Mouse (Mus musculus) midbrain, embryonic 11.5 days (tissue): ENCODE data around the gene Lsg1. TPM values are rescaled to one million over a fixed set of nuclear protein-coding genes. Genes with fewer than 3 reads are reported as not detected.
A peak's percentile ranks its signal among the peaks of the same experiment; 100 is the strongest.

Experiments used
- ATAC-seq: fragments of 200-750 bp; cut with Nextera tagmentation; 2 replicates; pipeline ENCODE4 v1.8.0; 2017; ENCODE audit warnings: moderate TSS enrichment, moderate library complexity; ENCODE audit not compliant: low FRiP score
- DNase-seq: peaks from one replicate; pipeline ENCODE4 v3.0.0; 2015; ENCODE audit warnings: low spot score; ENCODE audit errors: missing footprints
- H3K27ac ChIP-seq: fragments of 300-500 bp; sonication (generic); 2 replicates; pipeline ENCODE4 v1.5.1; 2014; ENCODE audit warnings: low read depth, low read length
- H3K27me3 ChIP-seq: fragments of 300-500 bp; sonication (generic); 2 replicates; pipeline ENCODE4 v1.6.1; 2014; ENCODE audit warnings: mild to moderate bottlenecking, low read length, moderate library complexity, mixed read lengths; ENCODE audit not compliant: control insufficient read depth, insufficient read depth
- H3K36me3 ChIP-seq: fragments of 300-500 bp; sonication (generic); 2 replicates; pipeline ENCODE4 v1.6.1; 2014; ENCODE audit warnings: mild to moderate bottlenecking, low read length, moderate library complexity, mixed read lengths; ENCODE audit not compliant: control insufficient read depth, insufficient read depth
- H3K4me1 ChIP-seq: fragments of 300-500 bp; sonication (generic); 2 replicates; pipeline ENCODE4 v1.6.1; 2014; ENCODE audit warnings: low read length; ENCODE audit not compliant: control insufficient read depth, insufficient read depth
- H3K4me2 ChIP-seq: fragments of 300-500 bp; sonication (generic); 2 replicates; pipeline ENCODE4 v1.6.1; 2014; ENCODE audit warnings: mild to moderate bottlenecking, moderate library complexity
- H3K4me3 ChIP-seq: fragments of 300-500 bp; sonication (generic); 2 replicates; pipeline ENCODE4 v1.5.1; 2014; ENCODE audit warnings: low read depth, low read length
- H3K9ac ChIP-seq: fragments of 300-500 bp; sonication (generic); 2 replicates; pipeline ENCODE4 v1.6.1; 2014; ENCODE audit warnings: low read length
- H3K9me3 ChIP-seq: fragments of 300-500 bp; sonication (generic); 2 replicates; pipeline ENCODE4 v1.6.1; 2016; ENCODE audit warnings: low read length; ENCODE audit not compliant: control insufficient read depth
- WGBS: fragments of 180-500 bp; shearing (Covaris S2); extraction: QIAGEN DNeasy Blood & Tissue Kit; methylation state at CpG from one replicate; pipeline ENCODE4 v1.1.7; 2014; 5-methylcytosine and 5-hydroxymethylcytosine counted together
- polyA plus RNA-seq: library from polyadenylated mRNA; unstranded; fragments of >200 nt; fragmentation: Nextera tagmentation; extraction: Ambion mirVana; gene quantifications from 2 replicates; pipeline ENCODE4 v1.2.1, GENCODE M21; 2014

The Lsg1 gene
- polyA plus RNA-seq, 1 experiment from 2014 or later = 89.3 TPM

DNA sequence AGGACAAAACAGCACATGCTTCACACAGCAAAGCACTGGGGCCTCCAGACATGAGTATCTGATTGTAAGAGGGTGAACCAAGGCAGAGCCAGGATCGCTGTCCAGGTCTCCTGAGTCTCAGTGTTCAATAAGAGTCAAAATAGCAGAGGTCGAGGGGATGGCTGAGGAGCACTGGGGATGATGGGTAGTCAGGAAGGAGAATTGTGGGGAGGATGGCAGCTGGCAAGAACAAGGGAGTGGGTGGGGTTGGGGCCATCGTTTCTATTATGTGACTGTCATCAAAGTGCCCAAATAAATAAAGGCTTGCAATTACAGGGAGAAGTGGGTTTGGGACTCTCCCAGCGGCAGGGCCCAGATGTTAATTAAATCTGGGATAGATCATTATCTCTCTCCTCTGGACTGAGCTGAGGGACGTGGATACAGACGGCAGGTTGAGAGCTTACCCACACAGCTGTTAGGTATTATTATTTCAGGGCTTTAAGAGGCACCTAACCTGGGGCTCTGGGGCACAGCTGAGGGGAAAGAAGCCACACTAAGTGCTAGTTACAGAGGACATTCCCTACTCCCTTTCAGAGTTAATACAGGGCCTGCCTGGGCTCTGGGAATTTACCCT is 27.4 kb upstream of the Lsg1 start:
- 27% methylated on average over 6 of the region's 6 CpGs for WGBS
- Histone ChIP-seq H3K9ac (no peak overlapping the region), H3K4me2 (no peak overlapping the region), H3K27me3 (no peaks in the 10 kb centered on the region), H3K4me3 (no peak overlapping the region), H3K27ac (no peak overlapping the region), H3K9me3 (no peaks in the 10 kb centered on the region), H3K4me1 (peaks cover 5% of the 10 kb centered on the region), H3K36me3 (no peaks in the 10 kb centered on the region)
- no peak for DNase-seq
- peak; percentile 38; the same call in 1 of the 2 replicates for ATAC-seq

DNA sequence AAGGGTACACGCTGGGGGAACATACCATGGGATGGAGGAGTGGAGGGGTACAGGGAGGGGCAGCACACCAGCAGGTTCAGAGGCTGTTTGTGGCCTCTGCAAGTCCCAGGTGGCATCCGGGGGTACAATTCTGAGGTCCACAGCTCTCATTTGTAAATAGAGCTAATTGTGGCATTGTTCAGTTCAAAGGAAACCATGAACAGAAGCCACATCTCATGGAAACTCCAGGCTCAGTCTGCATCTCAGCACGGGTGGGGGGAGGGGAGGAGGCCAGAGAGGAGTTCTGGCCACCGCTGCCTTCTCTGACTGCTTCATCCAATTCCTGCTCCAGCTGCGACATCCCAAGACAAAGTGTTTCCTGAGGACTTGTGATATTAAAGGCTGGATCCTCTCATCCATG is 26.7 kb upstream of the Lsg1 start:
- no peak overlapping the region for H3K4me3 ChIP-seq
- ATAC-seq (no peak), DNase-seq (no peak)
- H3K27ac ChIP-seq = no peak overlapping the region
- 31% methylated on average over 5 of the region's 5 CpGs for WGBS
- H3K9ac ChIP-seq = no peak overlapping the region
- H3K36me3 ChIP-seq = no peaks in the 10 kb centered on the region
- no peaks in the 10 kb centered on the region for H3K27me3 ChIP-seq
- peaks cover 5% of the 10 kb centered on the region for H3K4me1 ChIP-seq
- no peak overlapping the region for H3K4me2 ChIP-seq
- H3K9me3 ChIP-seq = no peaks in the 10 kb centered on the region

DNA sequence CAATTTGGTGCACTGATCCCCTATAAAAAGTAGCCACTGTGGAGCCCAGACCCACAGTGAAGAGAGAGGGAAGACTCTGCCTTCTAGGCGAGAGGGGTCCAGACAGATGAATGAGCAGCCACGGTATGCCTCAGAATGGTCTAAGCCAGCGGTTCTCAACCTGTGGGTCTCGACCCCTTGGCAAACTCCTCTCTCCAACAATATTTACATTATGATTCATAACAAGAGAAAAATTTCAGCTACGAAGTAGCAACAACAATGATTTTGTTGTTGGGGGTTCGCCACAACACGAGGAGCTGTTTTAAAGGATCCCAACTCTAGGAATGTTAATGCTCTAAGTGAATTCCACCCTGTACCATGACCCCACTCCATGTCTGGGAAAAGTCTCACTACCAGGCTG is 25.7 kb upstream of the Lsg1 start:
- Histone ChIP-seq H3K9ac (no peak overlapping the region), H3K27ac (no peak overlapping the region), H3K4me1 (peaks cover 5% of the 10 kb centered on the region), H3K36me3 (no peaks in the 10 kb centered on the region), H3K4me3 (no peak overlapping the region), H3K27me3 (no peaks in the 10 kb centered on the region), H3K9me3 (no peaks in the 10 kb centered on the region), H3K4me2 (no peak overlapping the region)
- WGBS = 82% methylated on average over 7 of the region's 7 CpGs
- ATAC-seq = no peak
- DNase-seq = no peak

DNA sequence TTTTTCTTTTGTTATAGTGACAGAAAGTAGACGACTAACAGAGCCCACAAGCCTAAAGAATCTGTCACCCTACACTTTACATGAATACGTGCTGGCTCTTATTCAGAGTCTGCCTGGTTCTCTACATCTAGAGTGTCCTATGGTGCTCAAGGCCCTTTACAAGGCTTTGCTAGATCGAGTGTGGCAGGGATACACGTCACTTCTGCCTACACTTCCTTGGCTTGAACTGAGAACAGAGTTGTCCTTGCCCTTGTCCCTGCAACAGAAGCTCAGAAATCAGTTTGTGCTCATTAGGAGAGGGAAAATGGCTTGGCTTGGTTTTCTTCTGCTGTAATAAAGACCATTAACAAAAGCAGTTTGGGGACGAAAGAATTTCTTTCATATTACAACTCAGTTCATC is 23.9 kb upstream of the Lsg1 start:
- Histone ChIP-seq H3K4me2 (no peak overlapping the region), H3K27ac (no peak overlapping the region), H3K36me3 (no peaks in the 10 kb centered on the region), H3K27me3 (no peaks in the 10 kb centered on the region), H3K4me3 (no peak overlapping the region), H3K9me3 (no peaks in the 10 kb centered on the region), H3K9ac (no peak overlapping the region), H3K4me1 (peaks cover 5% of the 10 kb centered on the region)
- ATAC-seq = no peak
- WGBS = 83% methylated on average over 5 of the region's 5 CpGs
- no peak for DNase-seq

DNA sequence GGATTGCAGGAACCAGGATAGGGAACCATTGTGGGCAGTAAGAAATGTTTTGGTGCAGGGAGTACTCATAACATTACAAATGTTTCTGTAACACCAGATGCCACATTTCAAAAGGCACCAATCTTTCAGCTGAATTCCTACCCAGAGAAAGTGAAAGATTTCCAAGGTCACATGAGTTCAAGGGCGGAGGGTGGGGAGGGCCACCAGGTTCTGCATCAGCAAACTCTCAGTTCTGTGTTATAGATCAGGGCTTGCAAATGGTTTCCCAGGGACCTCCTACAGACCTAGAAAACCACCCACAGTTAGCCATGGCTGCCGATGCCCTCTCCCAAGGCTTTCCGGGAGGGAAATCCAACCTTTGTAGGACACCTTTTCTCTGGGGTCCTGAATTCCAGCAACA is 20.5 kb upstream of the Lsg1 start:
- Histone ChIP-seq H3K27me3 (no peaks in the 10 kb centered on the region), H3K36me3 (no peaks in the 10 kb centered on the region), H3K4me2 (no peak overlapping the region), H3K9ac (no peak overlapping the region), H3K4me1 (peaks cover 3% of the 10 kb centered on the region; the same call in 1 of the 2 replicates), H3K9me3 (no peaks in the 10 kb centered on the region), H3K27ac (no peak overlapping the region), H3K4me3 (no peak overlapping the region)
- 84% methylated on average over 3 of the region's 3 CpGs for WGBS
- no peak for DNase-seq
- ATAC-seq = no peak

DNA sequence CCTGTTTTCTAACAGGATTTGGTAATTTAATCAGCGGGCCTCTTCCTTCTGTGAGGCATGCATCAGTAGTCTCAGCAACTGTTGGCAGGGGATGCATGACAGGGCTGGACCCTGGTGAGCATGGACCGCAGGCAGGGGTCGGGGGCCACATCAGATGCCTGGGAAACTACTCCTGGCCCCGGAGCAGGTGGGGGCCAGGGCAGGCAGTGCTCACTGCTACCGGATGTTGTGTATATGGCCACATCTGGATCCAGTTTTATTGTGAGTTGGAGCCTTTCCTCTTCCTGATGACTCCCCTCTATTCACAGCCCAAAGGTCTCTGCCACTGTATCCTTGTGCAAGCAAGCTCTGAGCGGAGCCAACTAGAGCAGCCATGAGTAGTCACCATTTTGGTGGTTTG is 18.1 kb upstream of the Lsg1 start:
- no peak overlapping the region for H3K4me3 ChIP-seq
- no peak overlapping the region for H3K27ac ChIP-seq
- no peaks in the 10 kb centered on the region for H3K9me3 ChIP-seq
- H3K36me3 ChIP-seq = no peaks in the 10 kb centered on the region
- peaks cover 12% of the 10 kb centered on the region for H3K27me3 ChIP-seq
- ATAC-seq = no peak
- H3K4me1 ChIP-seq = peaks cover 15% of the 10 kb centered on the region
- 62% methylated on average over 6 of the region's 6 CpGs for WGBS
- H3K4me2 ChIP-seq = no peak overlapping the region
- no peak overlapping the region for H3K9ac ChIP-seq
- no peak for DNase-seq

DNA sequence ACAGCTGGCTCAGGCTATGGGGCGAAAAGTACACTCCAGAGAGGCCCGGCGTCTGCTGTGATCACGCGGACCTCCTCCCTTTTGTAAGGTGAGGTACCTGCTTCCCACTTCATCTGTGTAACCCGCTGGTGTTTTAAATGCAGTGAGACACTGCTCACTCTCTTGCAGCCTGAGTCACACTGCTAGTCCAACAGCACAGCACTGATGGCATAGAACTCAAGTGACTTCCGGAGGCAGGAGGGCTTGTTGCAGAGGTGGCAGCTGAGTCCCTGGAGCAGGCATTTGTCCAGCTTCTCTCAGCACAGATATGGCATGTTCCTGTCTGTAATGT is 17.4 kb upstream of the Lsg1 start:
- Histone ChIP-seq H3K4me1 (peaks cover 15% of the 10 kb centered on the region), H3K9me3 (no peaks in the 10 kb centered on the region), H3K4me2 (no peak overlapping the region), H3K4me3 (no peak overlapping the region), H3K9ac (no peak overlapping the region), H3K27me3 (peaks cover 18% of the 10 kb centered on the region), H3K36me3 (no peaks in the 10 kb centered on the region), H3K27ac (no peak overlapping the region)
- DNase-seq (no peak), ATAC-seq (no peak)
- 87% methylated on average over 7 of the region's 7 CpGs for WGBS

DNA sequence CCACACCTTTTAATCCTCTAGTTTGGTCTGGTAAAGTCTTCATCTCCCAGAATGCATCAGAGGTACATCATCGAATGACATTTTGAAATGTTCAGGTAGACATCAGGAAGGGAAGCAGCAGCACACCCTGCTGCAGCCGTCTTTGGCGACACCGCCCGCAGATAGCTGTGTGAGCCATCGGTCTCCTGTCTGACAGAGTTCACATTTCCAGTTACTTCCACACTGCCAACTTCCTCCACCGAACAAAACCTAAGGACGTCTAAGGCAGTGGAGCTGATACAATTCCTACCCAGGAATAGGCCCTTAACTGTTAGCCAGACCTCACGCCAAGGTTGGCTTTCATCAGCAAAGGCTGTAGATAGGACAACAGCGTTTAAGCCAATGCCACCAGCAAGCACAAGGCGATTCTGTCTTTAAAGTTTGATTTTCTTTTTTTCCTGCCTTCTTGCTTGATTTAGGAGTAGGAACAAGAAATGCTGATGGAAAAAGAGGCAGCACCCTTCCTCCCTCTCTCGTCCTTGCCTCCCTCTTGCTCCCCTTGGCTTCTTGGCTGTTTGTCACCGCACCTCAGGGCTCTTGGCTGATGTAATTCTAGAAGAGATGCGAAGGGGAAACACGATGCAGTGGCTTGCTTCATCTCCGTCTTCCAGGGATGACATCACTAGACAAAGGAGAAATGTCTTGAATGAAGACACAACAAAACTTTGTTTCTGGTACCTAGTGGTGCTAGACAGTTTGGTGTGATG is 16.8 kb upstream of the Lsg1 start:
- H3K36me3 ChIP-seq = no peaks in the 10 kb centered on the region
- WGBS = 81% methylated on average over 16 of the region's 16 CpGs
- ATAC-seq (no peak), DNase-seq (no peak)
- no peak overlapping the region for H3K9ac ChIP-seq
- peaks cover 15% of the 10 kb centered on the region for H3K4me1 ChIP-seq
- H3K27me3 ChIP-seq = peaks cover 18% of the 10 kb centered on the region
- H3K27ac ChIP-seq = no peak overlapping the region
- no peaks in the 10 kb centered on the region for H3K9me3 ChIP-seq
- no peak overlapping the region for H3K4me3 ChIP-seq
- H3K4me2 ChIP-seq = no peak overlapping the region

DNA sequence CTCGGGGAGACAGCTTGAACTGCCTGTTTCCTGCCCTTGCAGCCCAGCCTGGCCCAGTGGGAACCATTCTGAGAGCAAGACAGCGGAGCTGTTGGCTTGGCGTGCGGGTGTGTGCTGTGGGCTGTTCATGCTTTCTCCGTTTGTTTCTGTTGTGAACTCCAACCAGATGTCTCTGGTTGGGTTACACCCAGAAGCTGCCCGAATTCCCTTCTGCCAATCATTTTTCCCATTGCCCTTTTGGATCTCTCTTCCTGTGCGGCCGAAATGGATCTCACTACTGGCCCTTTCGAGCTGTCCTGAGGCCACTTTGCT is 16.1 kb upstream of the Lsg1 start:
- ATAC-seq (no peak), DNase-seq (no peak)
- peaks cover 15% of the 10 kb centered on the region for H3K4me1 ChIP-seq
- WGBS = 64% methylated on average over 9 of the region's 9 CpGs
- H3K27ac ChIP-seq = no peak overlapping the region
- H3K36me3 ChIP-seq = no peaks in the 10 kb centered on the region
- H3K4me3 ChIP-seq = no peak overlapping the region
- no peak overlapping the region for H3K9ac ChIP-seq
- H3K9me3 ChIP-seq = no peaks in the 10 kb centered on the region
- H3K27me3 ChIP-seq = peaks cover 18% of the 10 kb centered on the region
- H3K4me2 ChIP-seq = no peak overlapping the region
